Mouse (Mus musculus): ENCODE data around the gene Eif4b.

GRCm38 (mm10) chr15:102091063-102091679 lies 17.6 kb downstream of the Eif4b start:
- TF ChIP-seq POLR2A (IDR thresholded peaks at IDR 0.05; ENCODE audit: extremely low read depth, insufficient read depth, low read length) (no peak), CTCF (IDR thresholded peaks at IDR 0.05; ENCODE audit: extremely low read depth, insufficient read depth, low read length) (no peak)

Measured in cortical plate, adult 2 months (tissue).